Mouse (Mus musculus) embryonic facial prominence, embryonic 13.5 days (tissue): ENCODE data around the gene Gm17019. TPM values are rescaled to one million over a fixed set of nuclear protein-coding genes. Genes with fewer than 3 reads are reported as not detected.
"Not testable (repeated sequence)": the region's sequence is repeated elsewhere in the genome, so short reads cannot be mapped to it uniquely, and the experiment has no call there.

Experiments
- ATAC-seq: fragments of 200-750 bp; cut with Nextera tagmentation; 2 replicates; pipeline ENCODE4 v1.8.0; 2017; ENCODE audit warnings: low read depth; ENCODE audit not compliant: insufficient number of reproducible peaks, insufficient read depth, low FRiP score, low TSS enrichment
- H3K27ac ChIP-seq: fragments of 300-500 bp; sonication (generic); 2 replicates; pipeline ENCODE4 v1.5.1; 2015; ENCODE audit warnings: moderate library complexity, mild to moderate bottlenecking, inconsistent platforms
- H3K27me3 ChIP-seq: fragments of 300-500 bp; sonication (generic); 2 replicates; pipeline ENCODE4 v1.6.1; 2015; ENCODE audit warnings: mild to moderate bottlenecking, inconsistent platforms
- H3K36me3 ChIP-seq: fragments of 300-500 bp; sonication (generic); 2 replicates; pipeline ENCODE4 v1.6.1; 2015; ENCODE audit warnings: mild to moderate bottlenecking, inconsistent platforms
- H3K4me1 ChIP-seq: fragments of 300-500 bp; sonication (generic); 2 replicates; pipeline ENCODE4 v1.6.1; 2015; ENCODE audit warnings: inconsistent platforms
- H3K4me2 ChIP-seq: fragments of 300-500 bp; sonication (generic); 2 replicates; pipeline ENCODE4 v1.6.1; 2015; ENCODE audit warnings: moderate library complexity, mild to moderate bottlenecking, inconsistent platforms
- H3K4me3 ChIP-seq: fragments of 300-500 bp; sonication (generic); 2 replicates; pipeline ENCODE4 v1.5.1; 2015; ENCODE audit warnings: mild to moderate bottlenecking, inconsistent platforms
- H3K9ac ChIP-seq: fragments of 300-500 bp; sonication (generic); 2 replicates; pipeline ENCODE4 v1.6.1; 2015; ENCODE audit warnings: mild to moderate bottlenecking, inconsistent platforms
- H3K9me3 ChIP-seq: fragments of 300-500 bp; sonication (generic); 2 replicates; pipeline ENCODE4 v1.6.1; 2016; ENCODE audit warnings: inconsistent platforms
- WGBS: fragments of 180-500 bp; shearing (Covaris S2); methylation state at CpG from one replicate; pipeline ENCODE4 v1.1.7; 2015; ENCODE audit warnings: mixed read lengths; 5-methylcytosine and 5-hydroxymethylcytosine counted together
- polyA plus RNA-seq: library from polyadenylated mRNA; unstranded; fragments of >200 nt; fragmentation: Nextera tagmentation; extraction: Ambion mirVana; gene quantifications from 2 replicates; pipeline ENCODE4 v1.2.1, GENCODE M21; 2015

Gene Gm17019
- polyA plus RNA-seq = not detected in 2 replicates

GRCm38 (mm10) chr5:15032898-15033297 lies at the start of gene Gm17019:
TSS of gene Gm17019 (minus strand) at chr5:15032998.
- not testable (repeated sequence) for H3K4me2 ChIP-seq, ATAC-seq, H3K27ac ChIP-seq, H3K4me1 ChIP-seq, H3K27me3 ChIP-seq, H3K4me3 ChIP-seq, H3K36me3 ChIP-seq, H3K9ac ChIP-seq
- WGBS = 34% methylated on average over 1 of the region's 1 CpGs
- peaks cover 36% of the 10 kb centered on the region for H3K9me3 ChIP-seq

DNA sequence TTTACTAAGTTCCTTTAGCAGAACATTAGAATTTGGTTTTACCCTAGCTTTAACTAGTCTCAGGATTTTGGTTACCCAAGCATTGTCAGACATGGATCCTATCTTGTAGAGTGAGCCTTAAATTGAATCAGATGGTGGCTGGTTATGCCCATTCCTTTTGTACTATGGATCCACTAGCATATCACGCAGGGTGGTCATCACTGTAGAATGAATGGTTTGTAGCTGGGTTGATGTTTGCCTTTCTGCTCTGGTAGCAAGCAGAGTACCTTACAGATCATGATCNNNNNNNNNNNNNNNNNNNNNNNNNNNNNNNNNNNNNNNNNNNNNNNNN lies 29.6 kb upstream of the Gm17019 start:
- not testable (repeated sequence) for H3K9ac ChIP-seq, H3K27me3 ChIP-seq, H3K4me2 ChIP-seq, H3K36me3 ChIP-seq, H3K4me1 ChIP-seq, H3K27ac ChIP-seq, H3K4me3 ChIP-seq
- peaks cover 20% of the 10 kb centered on the region for H3K9me3 ChIP-seq
- 92% methylated on average over 1 of the region's 1 CpGs for WGBS
- 0 out of 2 replicates have a peak, but pooled peaks have one; percentile 37 for ATAC-seq

GRCm38 (mm10) chr5:15061638-15062384 lies 29.0 kb upstream of the Gm17019 start:
- H3K36me3 ChIP-seq, H3K9ac ChIP-seq, H3K4me3 ChIP-seq, H3K27ac ChIP-seq, H3K4me1 ChIP-seq, H3K4me2 ChIP-seq, H3K27me3 ChIP-seq: not testable (repeated sequence)
- peak; percentile 94 for ATAC-seq
- H3K9me3 ChIP-seq = peaks cover 22% of the 10 kb centered on the region
- WGBS = 76% methylated on average over 4 of the region's 4 CpGs

- H3K4me2 ChIP-seq, H3K9ac ChIP-seq, H3K27me3 ChIP-seq, H3K27ac ChIP-seq, H3K36me3 ChIP-seq, H3K4me3 ChIP-seq, H3K4me1 ChIP-seq: not testable (repeated sequence)
- H3K9me3 ChIP-seq = peaks cover 29% of the 10 kb centered on the region
- 75% methylated on average over 10 of the region's 10 CpGs for WGBS
- ATAC-seq = peak; percentile 62; the same call in 1 of the 2 replicates
Measured at GRCm38 (mm10) chr5:15054151-15055025, 21.6 kb upstream of the Gm17019 start.

DNA sequence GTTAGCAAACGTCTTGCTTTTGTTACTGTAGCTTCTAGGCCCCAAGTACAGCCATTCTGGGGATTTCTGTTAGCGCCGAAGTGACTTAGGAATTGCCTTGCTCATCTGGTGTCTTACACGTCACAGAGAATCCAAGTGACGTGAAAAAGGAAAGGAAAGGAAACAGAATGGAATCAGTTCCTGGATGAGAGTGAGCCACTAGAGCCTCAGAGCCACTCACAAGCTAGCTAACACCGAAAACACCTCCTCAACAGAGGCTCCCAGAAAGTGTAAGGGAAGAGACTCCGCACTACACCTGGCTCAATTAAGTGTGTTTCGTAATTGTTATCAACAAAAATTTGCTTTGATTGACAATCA lies 20.8 kb upstream of the Gm17019 start:
- H3K27ac ChIP-seq, H3K4me2 ChIP-seq, H3K27me3 ChIP-seq, H3K4me3 ChIP-seq, H3K4me1 ChIP-seq, H3K9ac ChIP-seq, H3K36me3 ChIP-seq: not testable (repeated sequence)
- H3K9me3 ChIP-seq = peaks cover 29% of the 10 kb centered on the region
- ATAC-seq = peak; percentile 71
- 72% methylated on average over 8 of the region's 8 CpGs for WGBS

GRCm38 (mm10) chr5:15052945-15053605 lies 20.3 kb upstream of the Gm17019 start:
- not testable (repeated sequence) for H3K9ac ChIP-seq, H3K4me2 ChIP-seq, H3K27me3 ChIP-seq, H3K27ac ChIP-seq, H3K36me3 ChIP-seq, H3K4me1 ChIP-seq, ATAC-seq, H3K4me3 ChIP-seq
- H3K9me3 ChIP-seq = peaks cover 27% of the 10 kb centered on the region
- WGBS = 78% methylated on average over 4 of the region's 4 CpGs

GRCm38 (mm10) chr5:15050807-15051206 lies 18.0 kb upstream of the Gm17019 start:
- H3K36me3 ChIP-seq, H3K27me3 ChIP-seq, H3K27ac ChIP-seq, H3K4me1 ChIP-seq, H3K4me2 ChIP-seq, H3K9ac ChIP-seq, H3K4me3 ChIP-seq: not testable (repeated sequence)
- peaks cover 21% of the 10 kb centered on the region for H3K9me3 ChIP-seq
- peak; percentile 74; the same call in 1 of the 2 replicates for ATAC-seq
- WGBS = 75% methylated on average over 2 of the region's 2 CpGs

- not testable (repeated sequence) for H3K4me1 ChIP-seq, H3K9me3 ChIP-seq, H3K4me3 ChIP-seq, H3K4me2 ChIP-seq, H3K36me3 ChIP-seq, H3K9ac ChIP-seq, H3K27ac ChIP-seq, H3K27me3 ChIP-seq
- WGBS = 78% methylated on average over 9 of the region's 9 CpGs
- ATAC-seq = peak; percentile 83
Measured at GRCm38 (mm10) chr5:15044830-15045767, 12.3 kb upstream of the Gm17019 start.

GRCm38 (mm10) chr5:15040784-15041183 lies 8.0 kb upstream of the Gm17019 start:
- H3K4me3 ChIP-seq, H3K9ac ChIP-seq, ATAC-seq, H3K36me3 ChIP-seq, H3K4me2 ChIP-seq, H3K27me3 ChIP-seq, H3K4me1 ChIP-seq, H3K27ac ChIP-seq: not testable (repeated sequence)
- WGBS = 60% methylated on average over 4 of the region's 4 CpGs
- peaks cover 25% of the 10 kb centered on the region for H3K9me3 ChIP-seq

GRCm38 (mm10) chr5:15039984-15040383 lies 7.2 kb upstream of the Gm17019 start:
- ATAC-seq = peak; percentile 96
- not testable (repeated sequence) for H3K4me3 ChIP-seq, H3K36me3 ChIP-seq, H3K9ac ChIP-seq, H3K4me2 ChIP-seq, H3K4me1 ChIP-seq, H3K27ac ChIP-seq, H3K27me3 ChIP-seq
- WGBS = 83% methylated on average over 4 of the region's 4 CpGs
- peaks cover 28% of the 10 kb centered on the region for H3K9me3 ChIP-seq

GRCm38 (mm10) chr5:15024316-15024715 lies 8.5 kb downstream of the Gm17019 start:
- peaks cover 27% of the 10 kb centered on the region; the same call in 1 of the 2 replicates for H3K9me3 ChIP-seq
- H3K27ac ChIP-seq, H3K27me3 ChIP-seq, H3K36me3 ChIP-seq, H3K4me3 ChIP-seq, H3K4me1 ChIP-seq, ATAC-seq, H3K4me2 ChIP-seq, H3K9ac ChIP-seq: not testable (repeated sequence)
- 71% methylated on average over 1 of the region's 1 CpGs for WGBS
